Mouse (Mus musculus): Measurements from ENCODE around the gene Cacna1c. TPM values are rescaled to one million over a fixed set of nuclear protein-coding genes. Genes with fewer than 3 reads are reported as not detected.
A peak's percentile ranks its signal among the peaks of the same experiment; 100 is the strongest.
"Not testable (repeated sequence)": the region's sequence is repeated elsewhere in the genome, so short reads cannot be mapped to it uniquely, and the experiment has no call there.

Gene Cacna1c
- polyA plus RNA-seq, 1 experiment, result 0.11 TPM

GRCm38 (mm10) chr6:118621406-118621805 lies 574.8 kb downstream of the Cacna1c start:
- Histone ChIP-seq H3K27ac (ENCODE audit: insufficient read depth, low read depth, low read length) (no peak overlapping the region), H3K4me1 (ENCODE audit: control insufficient read depth, insufficient read depth, low read length) (peaks cover 7% of the 10 kb centered on the region; the same call in 1 of the 2 replicates), H3K4me3 (ENCODE audit: insufficient read depth, low read length) (no peak overlapping the region)
- no peak for TF ChIP-seq CTCF (IDR thresholded peaks at IDR 0.05; ENCODE audit: low read depth, low read length)
- TF ChIP-seq POLR2A (IDR thresholded peaks at IDR 0.05; ENCODE audit: borderline replicate concordance, low read depth, low read length), result no peak

DNA sequence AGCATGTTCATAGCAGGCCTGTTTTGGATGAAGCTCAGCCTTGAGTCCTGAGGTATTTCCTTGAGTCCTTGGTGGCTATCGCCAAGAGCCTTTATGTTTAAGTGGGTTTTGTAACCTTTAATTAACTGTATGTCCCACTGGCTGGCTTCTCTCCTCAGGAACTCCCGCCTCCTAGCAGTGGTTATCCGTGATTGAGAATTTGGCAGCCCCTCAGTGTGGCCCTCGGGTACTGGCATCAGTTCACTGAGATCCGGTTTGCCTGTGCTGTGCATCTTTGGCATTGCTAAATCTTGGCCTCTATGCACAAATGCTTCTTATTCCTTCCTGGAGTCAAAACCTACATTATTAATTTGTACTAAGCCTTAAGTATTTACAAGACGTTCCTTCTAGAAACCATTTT lies 587.3 kb downstream of the Cacna1c start:
- TF ChIP-seq POLR2A (IDR thresholded peaks at IDR 0.05; ENCODE audit: borderline replicate concordance, low read depth, low read length) (no peak), CTCF (IDR thresholded peaks at IDR 0.05; ENCODE audit: low read depth, low read length) (no peak)
- Histone ChIP-seq H3K4me1 (ENCODE audit: control insufficient read depth, insufficient read depth, low read length) (no peaks in the 10 kb centered on the region), H3K4me3 (ENCODE audit: insufficient read depth, low read length) (no peak overlapping the region), H3K27ac (ENCODE audit: insufficient read depth, low read depth, low read length) (no peak overlapping the region)

DNA sequence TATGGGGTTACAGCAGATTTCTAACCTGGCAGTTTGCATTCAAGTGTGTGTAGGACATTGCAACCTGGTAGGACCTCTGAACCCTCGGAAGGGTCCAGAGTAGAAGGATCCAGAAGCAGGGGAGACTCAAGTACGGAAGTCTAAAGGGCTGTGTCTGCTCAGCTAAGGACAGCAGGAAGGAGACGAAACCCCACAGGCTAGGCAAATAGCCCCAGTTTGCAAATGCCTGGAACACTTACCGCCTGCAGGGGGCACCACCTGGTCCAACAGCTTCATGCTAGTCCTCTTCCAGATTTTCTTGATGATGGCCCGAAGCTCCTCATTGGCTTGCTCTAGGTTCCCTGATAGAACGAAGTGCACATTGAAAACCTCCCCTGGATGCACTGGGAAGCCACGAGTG lies 590.2 kb downstream of the Cacna1c start:
- H3K4me1 ChIP-seq (ENCODE audit: control insufficient read depth, insufficient read depth, low read length), result no peaks in the 10 kb centered on the region
- TF ChIP-seq CTCF (IDR thresholded peaks at IDR 0.05; ENCODE audit: low read depth, low read length), result peak; percentile 31; the same call in 1 of the 2 replicates
- no peak for TF ChIP-seq POLR2A (IDR thresholded peaks at IDR 0.05; ENCODE audit: borderline replicate concordance, low read depth, low read length)
- no peak overlapping the region for H3K27ac ChIP-seq (ENCODE audit: insufficient read depth, low read depth, low read length)
- no peak overlapping the region for H3K4me3 ChIP-seq (ENCODE audit: insufficient read depth, low read length)

DNA sequence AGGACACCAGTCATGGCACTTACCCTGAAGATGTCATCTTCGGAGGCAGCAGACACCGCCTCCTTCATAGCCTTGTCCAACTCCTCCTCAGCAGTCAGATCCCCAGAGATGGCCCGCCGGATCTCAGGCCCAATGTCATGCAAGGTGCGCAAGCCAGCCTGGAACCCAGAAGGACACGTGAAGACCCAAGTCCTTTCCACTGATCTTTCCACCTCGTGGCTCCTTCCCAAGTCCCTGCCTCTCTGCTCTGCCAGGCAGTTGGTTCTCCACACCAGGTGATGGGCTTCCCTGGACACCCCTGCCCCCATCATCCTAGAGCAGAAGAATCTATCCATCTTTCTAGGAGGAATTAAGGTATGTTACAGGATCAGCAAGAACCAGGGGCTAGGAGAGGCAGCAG lies 592.4 kb downstream of the Cacna1c start:
- Histone ChIP-seq H3K4me3 (ENCODE audit: insufficient read depth, low read length) (no peak overlapping the region), H3K4me1 (ENCODE audit: control insufficient read depth, insufficient read depth, low read length) (no peaks in the 10 kb centered on the region), H3K27ac (ENCODE audit: insufficient read depth, low read depth, low read length) (no peak overlapping the region)
- no peak for TF ChIP-seq POLR2A (IDR thresholded peaks at IDR 0.05; ENCODE audit: borderline replicate concordance, low read depth, low read length)
- no peak for TF ChIP-seq CTCF (IDR thresholded peaks at IDR 0.05; ENCODE audit: low read depth, low read length)

- TF ChIP-seq CTCF (IDR thresholded peaks at IDR 0.05; ENCODE audit: low read depth, low read length) (no peak), POLR2A (IDR thresholded peaks at IDR 0.05; ENCODE audit: borderline replicate concordance, low read depth, low read length) (no peak)
- H3K4me3 ChIP-seq (ENCODE audit: insufficient read depth, low read length), result no peak overlapping the region
- H3K4me1 ChIP-seq (ENCODE audit: control insufficient read depth, insufficient read depth, low read length), result no peaks in the 10 kb centered on the region
- no peak overlapping the region for H3K27ac ChIP-seq (ENCODE audit: insufficient read depth, low read depth, low read length)
Observed at GRCm38 (mm10) chr6:118595681-118596055, 600.5 kb downstream of the Cacna1c start.

- no peaks in the 10 kb centered on the region for H3K4me1 ChIP-seq (ENCODE audit: control insufficient read depth, insufficient read depth, low read length)
- no peak overlapping the region for H3K4me3 ChIP-seq (ENCODE audit: insufficient read depth, low read length)
- H3K27ac ChIP-seq (ENCODE audit: insufficient read depth, low read depth, low read length), result no peak overlapping the region
- TF ChIP-seq POLR2A (IDR thresholded peaks at IDR 0.05; ENCODE audit: borderline replicate concordance, low read depth, low read length) (no peak), CTCF (IDR thresholded peaks at IDR 0.05; ENCODE audit: low read depth, low read length) (no peak)
Observed at GRCm38 (mm10) chr6:118594833-118595680, 601.2 kb downstream of the Cacna1c start.

DNA sequence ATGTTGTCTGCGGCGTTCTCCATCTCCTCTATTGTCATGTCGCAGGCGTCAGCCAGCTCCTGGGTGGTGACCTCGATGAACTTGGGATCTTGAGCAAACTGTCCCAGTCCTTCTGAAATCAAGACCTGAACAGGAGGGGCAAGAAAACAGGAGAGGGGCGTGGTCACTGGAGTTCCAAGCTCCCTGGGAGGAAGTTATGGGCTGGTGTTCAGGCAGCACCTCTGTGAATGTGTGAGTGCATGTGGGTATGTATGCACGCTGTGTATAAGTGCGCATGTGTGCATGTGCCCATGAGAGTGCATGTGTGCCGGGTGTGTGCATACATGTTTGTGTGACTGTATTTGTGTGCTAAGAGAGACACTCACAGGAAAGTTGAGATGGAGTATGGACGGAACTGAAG lies 602.1 kb downstream of the Cacna1c start:
- peak overlapping the region; percentile 58 for H3K4me3 ChIP-seq (ENCODE audit: insufficient read depth, low read length)
- TF ChIP-seq CTCF (IDR thresholded peaks at IDR 0.05; ENCODE audit: low read depth, low read length), result no peak; the same call in 1 of the 2 replicates
- no peak for TF ChIP-seq POLR2A (IDR thresholded peaks at IDR 0.05; ENCODE audit: borderline replicate concordance, low read depth, low read length)
- H3K4me1 ChIP-seq (ENCODE audit: control insufficient read depth, insufficient read depth, low read length), result no peaks in the 10 kb centered on the region
- H3K27ac ChIP-seq (ENCODE audit: insufficient read depth, low read depth, low read length), result no peak overlapping the region

DNA sequence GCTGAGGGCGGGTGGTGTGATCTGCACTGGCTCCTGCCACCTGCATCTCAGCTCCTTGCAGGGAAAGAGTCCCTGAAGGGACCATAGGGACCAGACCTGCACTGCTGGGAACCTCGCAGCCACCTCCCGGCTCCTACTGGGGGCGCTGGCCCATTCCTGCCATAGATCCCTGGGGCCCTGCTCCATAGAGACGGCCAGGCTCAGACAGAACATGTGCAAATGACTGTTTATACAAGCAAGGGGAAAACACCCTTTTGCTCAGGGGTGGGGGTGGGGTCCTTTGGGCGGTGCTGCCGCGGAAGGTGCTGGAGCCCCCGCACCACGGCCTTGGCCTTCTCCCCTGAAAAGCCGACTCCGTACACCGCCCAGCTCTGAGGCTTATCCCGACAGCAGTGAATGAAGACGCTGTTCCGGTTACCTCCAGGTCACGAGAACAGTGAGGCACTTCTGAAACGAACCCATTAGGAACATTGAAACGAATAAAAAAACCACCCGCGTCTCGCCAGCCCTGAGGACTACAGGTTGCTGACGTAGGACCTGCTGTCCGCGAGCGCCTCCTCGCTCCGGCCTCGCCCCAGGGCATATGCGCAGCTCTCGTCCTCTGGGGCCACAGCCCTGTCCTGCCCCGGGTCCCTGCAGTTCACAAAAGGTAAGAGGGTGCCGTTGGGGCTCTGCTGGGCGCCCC lies 602.7 kb downstream of the Cacna1c start:
- no peak; the same call in 1 of the 2 replicates for TF ChIP-seq CTCF (IDR thresholded peaks at IDR 0.05; ENCODE audit: low read depth, low read length)
- no peak for TF ChIP-seq POLR2A (IDR thresholded peaks at IDR 0.05; ENCODE audit: borderline replicate concordance, low read depth, low read length)
- peak overlapping the region; percentile 58 for H3K4me3 ChIP-seq (ENCODE audit: insufficient read depth, low read length)
- H3K27ac ChIP-seq (ENCODE audit: insufficient read depth, low read depth, low read length), result no peak overlapping the region
- no peaks in the 10 kb centered on the region for H3K4me1 ChIP-seq (ENCODE audit: control insufficient read depth, insufficient read depth, low read length)

- Histone ChIP-seq H3K4me3 (ENCODE audit: insufficient read depth, low read length) (peak overlapping the region; percentile 58), H3K27ac (ENCODE audit: insufficient read depth, low read depth, low read length) (no peak overlapping the region), H3K4me1 (ENCODE audit: control insufficient read depth, insufficient read depth, low read length) (no peaks in the 10 kb centered on the region)
- TF ChIP-seq POLR2A (IDR thresholded peaks at IDR 0.05; ENCODE audit: borderline replicate concordance, low read depth, low read length), result no peak
Observed at GRCm38 (mm10) chr6:118592662-118593376, 603.4 kb downstream of the Cacna1c start.

- H3K4me3 ChIP-seq (ENCODE audit: insufficient read depth, low read length); H3K4me1 ChIP-seq (ENCODE audit: control insufficient read depth, insufficient read depth, low read length); H3K27ac ChIP-seq (ENCODE audit: insufficient read depth, low read depth, low read length): not testable (repeated sequence)
Observed at GRCm38 (mm10) chr6:118578741-118579140, 617.5 kb downstream of the Cacna1c start.
